Mouse (Mus musculus): ENCODE data around the gene Acin1. TPM values are rescaled to one million over a fixed set of nuclear protein-coding genes. Genes with fewer than 3 reads are reported as not detected.

Acin1 gene
- total and polyA plus RNA-seq, 3 experiments = 74.0 to 324 (median 118) TPM

DNA sequence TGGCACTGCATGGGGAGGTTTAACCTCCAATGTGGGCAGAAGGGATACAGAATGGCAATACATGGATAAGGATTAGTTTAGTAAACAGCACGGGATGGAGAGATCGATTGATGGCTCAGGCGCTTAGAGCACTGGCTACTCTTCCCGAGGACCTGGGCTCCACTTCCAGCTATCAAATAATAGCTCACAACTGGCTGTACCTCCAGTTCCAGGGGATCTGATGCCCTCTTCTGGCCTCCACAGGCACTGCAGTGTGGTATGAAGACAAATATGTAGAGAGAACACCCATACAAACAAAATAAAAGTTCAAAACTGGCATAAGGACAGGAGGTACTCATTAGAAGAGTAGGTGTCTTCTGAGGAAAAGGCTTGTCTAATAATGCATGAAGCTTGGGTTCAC is 17.4 kb downstream of the Acin1 start:
- dilution Hi-C loops (cut with MboI; ENCODE audit: extremely low pct_ligation_motif_present, extremely low pct_unique_long_range_greater_than_20kb, low sequenced_read_pairs) (no loop called here), in situ Hi-C loops (cut with MboI; ENCODE audit: low pct_ligation_motif_present, low pct_unique_long_range_greater_than_20kb, low sequenced_read_pairs) (no loop called here)
- DNase-seq (ENCODE audit: extremely low read depth) = peak; percentile 36
- no peak overlapping the region for H3K27ac ChIP-seq (ENCODE audit: insufficient read depth, low read depth)
- H3K9ac ChIP-seq (ENCODE audit: insufficient read depth, low read depth) = no peak overlapping the region
- peaks cover 45 to 83% of the 10 kb centered on the region in 2 experiments for H3K36me3 ChIP-seq (replicated peaks in 1 of 2; ENCODE audit: control insufficient read depth in 1 of 2, insufficient read depth in 1 of 2, low read length in 1 of 2)
- no peaks in the 10 kb centered on the region for H3K9me3 ChIP-seq (replicated peaks; ENCODE audit: low read length)
- peaks cover 2% of the 10 kb centered on the region for H3K79me2 ChIP-seq (replicated peaks; ENCODE audit: control insufficient read depth, extremely low read depth, insufficient read depth, poor library complexity, severe bottlenecking)
- H3K4me2 ChIP-seq (ENCODE audit: insufficient read depth, low read depth, poor library complexity, severe bottlenecking) = no peak overlapping the region
- H3K4me1 ChIP-seq (ENCODE audit: control insufficient read depth in 1 of 2, insufficient read depth in 2 of 2) = no peaks in the 10 kb centered on the region; a peak in 1 of 4 replicates
- no peak overlapping the region for H3K4me3 ChIP-seq (replicated peaks in 1 of 3; ENCODE audit: low read depth in 2 of 3, low read length in 2 of 3, poor library complexity in 1 of 3)
- H3K27me3 ChIP-seq (replicated peaks) = no peaks in the 10 kb centered on the region
- TF ChIP-seq ELF1 (IDR thresholded peaks at IDR 0.05; ENCODE audit: low read depth, low read length) (no peak), POLR2AphosphoS2 (IDR thresholded peaks at IDR 0.05; ENCODE audit: low read depth, low read length) (no peak), NELFE (IDR thresholded peaks at IDR 0.05; ENCODE audit: low read depth, low read length) (no peak), ETS1 (conservative IDR thresholded peaks at IDR 0.05; ENCODE audit: low read depth, low read length) (no peak), RCOR1 (conservative IDR thresholded peaks at IDR 0.05; ENCODE audit: low read depth, low read length) (no peak), MXI1 (IDR thresholded peaks at IDR 0.05; ENCODE audit: low read depth, low read length) (no peak), ZKSCAN1 (IDR thresholded peaks at IDR 0.05; ENCODE audit: borderline replicate concordance, low read depth, low read length) (no peak), PAX5 (IDR thresholded peaks at IDR 0.05; ENCODE audit: low read length) (no peak), BHLHE40 (IDR thresholded peaks at IDR 0.05; ENCODE audit: low read depth, low read length) (no peak), USF2 (conservative IDR thresholded peaks at IDR 0.05; ENCODE audit: low read depth, low read length) (no peak), USF1 (IDR thresholded peaks at IDR 0.05; ENCODE audit: low read depth, low read length) (no peak), SMC3 (IDR thresholded peaks at IDR 0.05; ENCODE audit: low read depth, low read length) (peak; percentile 58), IRF4 (IDR thresholded peaks at IDR 0.05; ENCODE audit: low read depth, low read length) (no peak), ZC3H11A (IDR thresholded peaks at IDR 0.05; ENCODE audit: low read depth, low read length) (no peak), CHD2 (IDR thresholded peaks at IDR 0.05; ENCODE audit: low read length) (no peak), RAD21 (IDR thresholded peaks at IDR 0.05; ENCODE audit: low read depth, low read length) (peak; percentile 41), UBTF (IDR thresholded peaks at IDR 0.05; ENCODE audit: low read depth, low read length) (no peak), CTCF (conservative IDR thresholded peaks at IDR 0.05 in 1 of 2, IDR thresholded peaks at IDR 0.05 in 1 of 2; ENCODE audit: low read depth in 2 of 2, low read length in 2 of 2) (peak; percentile 66 to 69; a peak in 3 of 4 replicates), KAT2A (IDR thresholded peaks at IDR 0.05; ENCODE audit: insufficient replicate concordance, low read length) (no peak)

DNA sequence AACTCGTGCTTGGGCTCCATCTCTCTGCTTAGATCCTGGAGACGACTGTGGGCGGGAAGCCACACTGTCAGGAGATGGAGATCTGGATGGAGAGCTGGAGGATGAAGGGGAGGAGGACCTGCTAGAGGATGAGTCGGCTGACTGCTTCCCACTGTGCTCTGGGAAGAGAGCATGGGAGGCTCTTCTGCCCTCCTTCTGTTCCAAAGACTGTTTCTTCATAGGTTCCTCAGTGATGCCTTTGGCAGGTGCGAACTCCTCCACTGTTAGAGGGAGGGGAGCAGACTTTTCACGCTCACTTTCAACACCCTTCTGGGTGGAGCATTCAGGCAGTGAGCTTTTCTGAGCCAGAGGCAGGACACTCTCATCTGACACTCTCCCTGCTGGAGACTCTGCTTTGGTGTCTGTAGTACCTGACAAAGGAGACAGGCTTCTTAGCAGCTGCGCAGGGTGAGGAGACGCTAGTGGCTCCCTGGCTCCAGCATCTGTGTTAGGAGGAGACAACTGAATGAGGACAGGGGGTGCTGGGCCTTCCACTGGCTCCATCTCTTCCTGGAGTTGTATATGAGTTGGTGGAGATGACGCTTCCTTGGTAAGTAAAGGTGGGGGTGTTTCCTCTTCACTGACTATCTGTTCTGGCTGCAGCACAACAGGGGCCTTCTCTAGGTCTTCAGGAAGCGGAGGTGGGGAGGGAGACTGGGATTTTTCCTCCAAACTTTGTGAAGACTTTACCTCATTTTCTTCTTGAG is 22.1 kb downstream of the Acin1 start:
- Histone ChIP-seq H3K4me2 (ENCODE audit: insufficient read depth, low read depth, poor library complexity, severe bottlenecking) (no peak overlapping the region), H3K79me2 (replicated peaks; ENCODE audit: control insufficient read depth, extremely low read depth, insufficient read depth, poor library complexity, severe bottlenecking) (no peaks in the 10 kb centered on the region; the same call in none of the 2 replicates), H3K9me3 (replicated peaks; ENCODE audit: low read length) (no peaks in the 10 kb centered on the region), H3K4me3 (replicated peaks in 1 of 3; ENCODE audit: low read depth in 2 of 3, low read length in 2 of 3, poor library complexity in 1 of 3) (no peak overlapping the region), H3K4me1 (ENCODE audit: control insufficient read depth in 1 of 2, insufficient read depth in 2 of 2) (no peaks in the 10 kb centered on the region), H3K36me3 (replicated peaks in 1 of 2; ENCODE audit: control insufficient read depth in 1 of 2, insufficient read depth in 1 of 2, low read length in 1 of 2) (peaks cover 73 to 94% of the 10 kb centered on the region in 2 experiments), H3K27me3 (replicated peaks) (no peaks in the 10 kb centered on the region), H3K9ac (ENCODE audit: insufficient read depth, low read depth) (no peak overlapping the region), H3K27ac (ENCODE audit: insufficient read depth, low read depth) (no peak overlapping the region)
- in situ Hi-C loops (cut with MboI; ENCODE audit: low pct_ligation_motif_present, low pct_unique_long_range_greater_than_20kb, low sequenced_read_pairs) = no loop called here
- TF ChIP-seq CTCF (conservative IDR thresholded peaks at IDR 0.05 in 1 of 2, IDR thresholded peaks at IDR 0.05 in 1 of 2; ENCODE audit: low read depth in 2 of 2, low read length in 2 of 2) = no peak
- TF ChIP-seq SMC3 (IDR thresholded peaks at IDR 0.05; ENCODE audit: low read depth, low read length) = no peak
- TF ChIP-seq GABPA (IDR thresholded peaks at IDR 0.05; ENCODE audit: insufficient replicate concordance, low read depth, low read length) = no peak
- no peak for TF ChIP-seq KAT2A (IDR thresholded peaks at IDR 0.05; ENCODE audit: insufficient replicate concordance, low read length)
- TF ChIP-seq HCFC1 (IDR thresholded peaks at IDR 0.05; ENCODE audit: low read depth, low read length) = no peak
- TF ChIP-seq MEF2A (IDR thresholded peaks at IDR 0.05; ENCODE audit: borderline replicate concordance, low read depth, low read length) = no peak
- no peak for TF ChIP-seq NRF1 (IDR thresholded peaks at IDR 0.05; ENCODE audit: low read depth, low read length)
- TF ChIP-seq MXI1 (IDR thresholded peaks at IDR 0.05; ENCODE audit: low read depth, low read length) = no peak
- TF ChIP-seq JUND (conservative IDR thresholded peaks at IDR 0.05; ENCODE audit: low read depth, low read length) = no peak
- dilution Hi-C loops (cut with MboI; ENCODE audit: extremely low pct_ligation_motif_present, extremely low pct_unique_long_range_greater_than_20kb, low sequenced_read_pairs) = no loop called here
- no peak for DNase-seq (ENCODE audit: extremely low read depth)

Measured in CH12.LX (cell line).